In the genomic region with DNA sequence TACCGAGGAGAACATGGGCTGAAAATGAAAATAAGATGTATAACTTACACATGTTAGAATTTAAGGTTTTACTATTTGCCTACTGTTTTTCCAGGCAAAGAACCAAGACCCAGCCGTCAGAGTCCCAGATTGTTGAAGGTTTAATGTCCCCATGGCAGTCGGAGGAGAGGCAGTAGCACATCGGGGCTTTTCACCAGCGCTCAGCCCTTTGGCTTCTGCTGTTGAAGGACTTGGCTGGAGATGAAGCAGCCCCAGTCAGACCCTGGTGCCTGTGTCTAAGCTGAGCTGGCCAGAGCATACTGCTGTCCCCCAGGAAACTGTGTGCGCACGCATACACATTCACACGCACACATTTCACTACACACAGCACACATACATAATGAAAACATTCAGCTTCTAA, we compare ENCODE assay signal across 17 mouse cellular contexts.
DNase-seq lines count a peak whose midpoint lies in the region; ATAC-seq lines count a peak whose summit lies in the region.
"Had no signal": no experiment of that assay in that cellular context is flagged by ENCODE, and none has a peak within 500 bp of the region (broad histone marks: within the 10 kb centered on the region; RNA-seq: fewer than 3 reads in every experiment).

No protein-coding gene starts in this region.

- H3K9ac ChIP-seq in hindbrain, embryonic 15.5 days: no peak overlapping the region
- no peak overlapping the region for H3K9ac ChIP-seq in hindbrain, embryonic 14.5 days
- no peak overlapping the region for H3K9ac ChIP-seq in neural tube, embryonic 15.5 days (replicated peaks)
- H3K9ac ChIP-seq: forebrain, embryonic 15.5 days; liver, embryonic 13.5 days; neural tube, embryonic 13.5 days; stomach, embryonic 15.5 days had no signal

- H3K27ac ChIP-seq in hindbrain, embryonic 15.5 days (replicated peaks): no peak overlapping the region
- H3K27ac ChIP-seq in hindbrain, embryonic 14.5 days: no peak overlapping the region
- H3K27ac ChIP-seq in neural tube, embryonic 15.5 days (replicated peaks): no peak overlapping the region
- H3K27ac ChIP-seq: forebrain, embryonic 15.5 days; gastrocnemius, adult 2 months; liver, embryonic 13.5 days; neural tube, embryonic 13.5 days; stomach, embryonic 15.5 days had no signal

- no peaks in the 10 kb centered on the region for H3K9me3 ChIP-seq in hindbrain, embryonic 15.5 days
- H3K9me3 ChIP-seq in hindbrain, embryonic 14.5 days (ENCODE audit: control insufficient read depth, low read length): no peaks in the 10 kb centered on the region
- H3K9me3 ChIP-seq in neural tube, embryonic 15.5 days (replicated peaks): no peaks in the 10 kb centered on the region
- H3K9me3 ChIP-seq: forebrain, embryonic 15.5 days; liver, embryonic 13.5 days; neural tube, embryonic 13.5 days; stomach, embryonic 15.5 days had no signal

- intact Hi-C loops in left cerebral cortex, postnatal 4 days (cut with DNase I): no loop called here

- no peak for DNase-seq in hindbrain, embryonic 14.5 days (ENCODE audit: low spot score)
- DNase-seq in left cerebral cortex, postnatal 4 days: peak; percentile 34
- DNase-seq in left cerebral cortex, adult 18-20 months (ENCODE audit: low spot score in 2 of 2): no peak
- DNase-seq in right cerebral cortex, postnatal 10 days (ENCODE audit: low spot score in 2 of 2): peak; percentile 34 to 35
- no peak for DNase-seq in right cerebral cortex, postnatal 25 days
- DNase-seq: adrenal gland, adult 2 months; cerebellum, adult 11-12 months; heart, postnatal 36 days; liver, embryonic 13.5 days had no signal

- no peaks in the 10 kb centered on the region for H3K36me3 ChIP-seq in hindbrain, embryonic 15.5 days
- no peaks in the 10 kb centered on the region for H3K36me3 ChIP-seq in hindbrain, embryonic 14.5 days (replicated peaks; ENCODE audit: control insufficient read depth, insufficient read depth)
- H3K36me3 ChIP-seq in neural tube, embryonic 15.5 days: no peaks in the 10 kb centered on the region
- H3K36me3 ChIP-seq: forebrain, embryonic 15.5 days; neural tube, embryonic 13.5 days; stomach, embryonic 15.5 days had no signal

- H3K27me3 ChIP-seq in hindbrain, embryonic 15.5 days: no peaks in the 10 kb centered on the region
- H3K27me3 ChIP-seq in hindbrain, embryonic 14.5 days (ENCODE audit: control insufficient read depth, insufficient read depth, low read length): no peaks in the 10 kb centered on the region
- H3K27me3 ChIP-seq in neural tube, embryonic 15.5 days (replicated peaks): no peaks in the 10 kb centered on the region
- H3K27me3 ChIP-seq: forebrain, embryonic 15.5 days; liver, embryonic 13.5 days; neural tube, embryonic 13.5 days; stomach, embryonic 15.5 days had no signal

- ATAC-seq in hindbrain, embryonic 15.5 days (ENCODE audit: low FRiP score, low read depth): 0 out of 2 replicates have a peak, but pooled peaks have one; percentile 30
- no peak for ATAC-seq in hindbrain, embryonic 14.5 days (ENCODE audit: low FRiP score)
- ATAC-seq in neural tube, embryonic 15.5 days (ENCODE audit: low FRiP score): no peak
- ATAC-seq: CD4-positive, CD25-positive, alpha-beta regulatory T cell, adult 4 months; forebrain, embryonic 15.5 days; intestine, embryonic 16.5 days had no signal

- WGBS in hindbrain, embryonic 15.5 days: 72% methylated on average over 8 of the region's 8 CpGs
- 77% methylated on average over 8 of the region's 8 CpGs for WGBS in hindbrain, embryonic 14.5 days
- 76% methylated on average over 8 of the region's 8 CpGs for WGBS in neural tube, embryonic 15.5 days

- no peak overlapping the region for H3K4me2 ChIP-seq in hindbrain, embryonic 15.5 days
- H3K4me2 ChIP-seq in hindbrain, embryonic 14.5 days (replicated peaks): no peak overlapping the region
- H3K4me2 ChIP-seq in neural tube, embryonic 15.5 days: no peak overlapping the region
- H3K4me2 ChIP-seq: forebrain, embryonic 15.5 days; liver, embryonic 13.5 days; neural tube, embryonic 13.5 days; stomach, embryonic 15.5 days had no signal

- 0 out of 2 replicates have a peak, but pooled peaks cover 2% of the 10 kb centered on the region for H3K4me1 ChIP-seq in hindbrain, embryonic 15.5 days (replicated peaks)
- H3K4me1 ChIP-seq in hindbrain, embryonic 14.5 days (replicated peaks; ENCODE audit: control insufficient read depth, insufficient read depth, low read length): no peaks in the 10 kb centered on the region
- peaks cover 10% of the 10 kb centered on the region; the same call in 1 of the 2 replicates for H3K4me1 ChIP-seq in neural tube, embryonic 15.5 days
- H3K4me1 ChIP-seq: neural tube, embryonic 13.5 days had no signal

- H3K4me3 ChIP-seq in hindbrain, embryonic 15.5 days: no peak overlapping the region
- no peak overlapping the region for H3K4me3 ChIP-seq in hindbrain, embryonic 14.5 days (replicated peaks; ENCODE audit: low read length)
- no peak overlapping the region for H3K4me3 ChIP-seq in neural tube, embryonic 15.5 days (replicated peaks)
- H3K4me3 ChIP-seq: forebrain, embryonic 15.5 days; gastrocnemius, adult 2 months; liver, embryonic 13.5 days; neural tube, embryonic 13.5 days; stomach, embryonic 15.5 days had no signal

Comparison
In these comparisons a context has a peak if more than half of its experiments do, and no peak if none do; other contexts are left out.
1. DNase-seq: peak in left cerebral cortex, postnatal 4 days (single experiment) and right cerebral cortex, postnatal 10 days (2 of 2); none in hindbrain, embryonic 14.5 days (single experiment), left cerebral cortex, adult 18-20 months (0 of 2) and right cerebral cortex, postnatal 25 days (single experiment).